ENCODE assay signal across 10 mouse cellular contexts in the genomic region with DNA sequence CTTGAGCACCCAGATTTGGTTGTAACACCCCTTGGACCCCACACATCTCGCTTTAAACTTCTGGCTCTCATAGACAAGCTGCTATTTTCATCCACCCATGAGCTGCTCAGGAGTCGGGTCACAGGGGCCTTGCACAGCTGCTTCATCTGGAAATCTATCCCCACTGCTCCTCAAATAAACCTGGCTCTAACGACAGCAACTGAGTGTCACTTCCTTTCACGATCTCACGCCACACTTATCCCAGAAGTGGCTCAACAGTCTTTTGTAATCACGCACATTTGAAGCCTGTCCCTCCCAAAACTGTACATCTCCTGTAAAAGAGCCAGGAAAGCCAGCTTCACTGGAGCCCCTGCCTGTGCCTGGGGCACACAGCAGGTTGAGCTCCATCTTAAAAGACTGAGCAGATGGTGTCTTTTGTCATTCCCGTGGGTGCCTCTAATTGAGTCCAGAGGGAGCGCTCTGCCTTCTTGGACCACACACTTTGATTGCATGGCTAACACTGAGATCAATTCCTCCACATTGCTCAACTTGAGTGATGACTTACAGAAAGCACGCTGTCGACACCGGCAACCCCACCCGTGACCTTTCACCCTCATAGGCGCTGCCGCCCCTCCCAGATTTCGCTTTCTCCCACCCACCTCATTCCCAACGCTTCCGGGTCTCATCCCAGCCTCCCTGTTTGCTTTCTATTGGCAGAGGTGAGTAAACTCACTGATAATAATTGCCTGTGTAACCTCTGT. TPM values are rescaled to one million over a fixed set of nuclear protein-coding genes. Genes with fewer than 3 reads are reported as not detected.
DNase-seq lines count a peak whose midpoint lies in the region; ATAC-seq and TF ChIP-seq lines count a peak whose summit lies in the region.
"Had no signal": no experiment of that assay in that cellular context is flagged by ENCODE, and none has a peak within 500 bp of the region (broad histone marks: within the 10 kb centered on the region; RNA-seq: fewer than 3 reads in every experiment).

No protein-coding gene starts in this region.

- peak overlapping the region; percentile 11; the same call in 1 of the 2 replicates for H3K27ac ChIP-seq in heart, embryonic 10.5 days
- H3K27ac ChIP-seq in heart, embryonic 11.5 days (ENCODE audit: low read depth, low read length), result no peak overlapping the region
- no peak overlapping the region for H3K27ac ChIP-seq in midbrain, embryonic 11.5 days (ENCODE audit: low read depth, low read length)
- no peak overlapping the region for H3K27ac ChIP-seq in midbrain, postnatal 0 days (ENCODE audit: low read depth, low read length)
- no peak overlapping the region for H3K27ac ChIP-seq in embryonic facial prominence, embryonic 11.5 days (replicated peaks; ENCODE audit: low read depth, low read length)

- no peak for TF ChIP-seq CTCF in midbrain, postnatal 0 days (IDR thresholded peaks at IDR 0.05)

- no peaks in the 10 kb centered on the region for H3K9me3 ChIP-seq in heart, embryonic 10.5 days
- no peaks in the 10 kb centered on the region for H3K9me3 ChIP-seq in heart, embryonic 11.5 days (replicated peaks; ENCODE audit: control insufficient read depth, low read length)
- no peaks in the 10 kb centered on the region for H3K9me3 ChIP-seq in midbrain, embryonic 11.5 days (ENCODE audit: control insufficient read depth, low read length)
- H3K9me3 ChIP-seq in midbrain, postnatal 0 days (ENCODE audit: low read length), result no peaks in the 10 kb centered on the region
- no peaks in the 10 kb centered on the region for H3K9me3 ChIP-seq in embryonic facial prominence, embryonic 11.5 days (replicated peaks; ENCODE audit: control insufficient read depth, low read length)

- H3K4me3 ChIP-seq in heart, embryonic 10.5 days, result no peak overlapping the region
- no peak overlapping the region for H3K4me3 ChIP-seq in heart, embryonic 11.5 days (ENCODE audit: low read depth, low read length)
- no peak overlapping the region for H3K4me3 ChIP-seq in midbrain, embryonic 11.5 days (ENCODE audit: low read depth, low read length)
- no peak overlapping the region for H3K4me3 ChIP-seq in midbrain, postnatal 0 days (ENCODE audit: low read depth, low read length)
- no peak overlapping the region for H3K4me3 ChIP-seq in embryonic facial prominence, embryonic 11.5 days (ENCODE audit: low read depth, low read length)

- 41% methylated on average over 17 of the region's 17 CpGs for WGBS in heart, embryonic 10.5 days
- 34% methylated on average over 17 of the region's 17 CpGs for WGBS in heart, embryonic 11.5 days (ENCODE audit: insufficient replicate concordance)
- 52% methylated on average over 17 of the region's 17 CpGs for WGBS in midbrain, embryonic 11.5 days
- WGBS in midbrain, postnatal 0 days, result 45% methylated on average over 17 of the region's 17 CpGs
- WGBS in embryonic facial prominence, embryonic 11.5 days, result 33% methylated on average over 17 of the region's 17 CpGs

- DNase-seq in heart, embryonic 10.5 days (ENCODE audit: low spot score), result no peak
- DNase-seq in midbrain, embryonic 11.5 days (ENCODE audit: low spot score, missing footprints), result peak; percentile 84
- DNase-seq in midbrain, postnatal 0 days (ENCODE audit: low spot score), result no peak
- DNase-seq in embryonic facial prominence, embryonic 11.5 days (ENCODE audit: low spot score), result peak; percentile 41
- peak; percentile 26 for DNase-seq in skeletal muscle tissue, adult 2 months (ENCODE audit: low read depth, low spot score)
- no peak for DNase-seq in adrenal gland, adult 18-20 months (ENCODE audit: low spot score in 2 of 2)
- no peak for DNase-seq in kidney, adult 9 months
- DNase-seq: adrenal gland, adult 8-10 months had no signal

- no peak for ATAC-seq in heart, embryonic 11.5 days (replicated peaks; ENCODE audit: insufficient number of reproducible peaks, low FRiP score, low TSS enrichment)
- peak; percentile 62; the same call in 1 of the 2 replicates for ATAC-seq in midbrain, embryonic 11.5 days (ENCODE audit: low FRiP score)
- ATAC-seq in midbrain, postnatal 0 days (ENCODE audit: low FRiP score), result no peak
- ATAC-seq in embryonic facial prominence, embryonic 11.5 days (replicated peaks; ENCODE audit: insufficient number of reproducible peaks, low FRiP score, low TSS enrichment, low read depth), result 0 out of 2 replicates have a peak, but pooled peaks have one; percentile 18

- H3K36me3 ChIP-seq in heart, embryonic 10.5 days, result no peaks in the 10 kb centered on the region
- H3K36me3 ChIP-seq in heart, embryonic 11.5 days (ENCODE audit: control insufficient read depth, insufficient read depth, low read length), result no peaks in the 10 kb centered on the region
- no peaks in the 10 kb centered on the region for H3K36me3 ChIP-seq in midbrain, embryonic 11.5 days (ENCODE audit: control insufficient read depth, insufficient read depth, low read length)
- no peaks in the 10 kb centered on the region for H3K36me3 ChIP-seq in midbrain, postnatal 0 days (ENCODE audit: insufficient read depth, low read length)
- H3K36me3 ChIP-seq in embryonic facial prominence, embryonic 11.5 days (replicated peaks; ENCODE audit: control insufficient read depth, insufficient read depth, low read depth, low read length), result no peaks in the 10 kb centered on the region

- H3K27me3 ChIP-seq in heart, embryonic 10.5 days (ENCODE audit: insufficient read depth, poor library complexity, severe bottlenecking), result peaks cover 11% of the 10 kb centered on the region; the same call in 1 of the 2 replicates
- H3K27me3 ChIP-seq in heart, embryonic 11.5 days (ENCODE audit: control insufficient read depth, insufficient read depth, low read length), result no peaks in the 10 kb centered on the region; the same call in 1 of the 2 replicates
- H3K27me3 ChIP-seq in midbrain, embryonic 11.5 days (ENCODE audit: control insufficient read depth, insufficient read depth, low read length), result no peaks in the 10 kb centered on the region
- no peaks in the 10 kb centered on the region for H3K27me3 ChIP-seq in midbrain, postnatal 0 days (ENCODE audit: insufficient read depth, low read length)
- H3K27me3 ChIP-seq in embryonic facial prominence, embryonic 11.5 days (ENCODE audit: control insufficient read depth, insufficient read depth, low read length), result no peaks in the 10 kb centered on the region

- no peak overlapping the region for H3K4me2 ChIP-seq in heart, embryonic 11.5 days
- H3K4me2 ChIP-seq in midbrain, embryonic 11.5 days, result no peak overlapping the region
- no peak overlapping the region for H3K4me2 ChIP-seq in midbrain, postnatal 0 days (ENCODE audit: low read depth, low read length, poor library complexity, severe bottlenecking)
- H3K4me2 ChIP-seq in embryonic facial prominence, embryonic 11.5 days (ENCODE audit: low read depth, low read length), result no peak overlapping the region

- H3K9ac ChIP-seq in heart, embryonic 11.5 days (ENCODE audit: low read depth, low read length), result no peak overlapping the region
- H3K9ac ChIP-seq in midbrain, embryonic 11.5 days (ENCODE audit: low read length), result no peak overlapping the region
- H3K9ac ChIP-seq in midbrain, postnatal 0 days (replicated peaks; ENCODE audit: low read length, poor library complexity, severe bottlenecking), result no peak overlapping the region
- H3K9ac ChIP-seq in embryonic facial prominence, embryonic 11.5 days (replicated peaks; ENCODE audit: low read length), result no peak overlapping the region

- H3K4me1 ChIP-seq in heart, embryonic 10.5 days, result peaks cover 49% of the 10 kb centered on the region
- H3K4me1 ChIP-seq in heart, embryonic 11.5 days (ENCODE audit: control insufficient read depth, insufficient read depth, low read length), result peaks cover 26% of the 10 kb centered on the region
- peaks cover 3% of the 10 kb centered on the region; the same call in 1 of the 2 replicates for H3K4me1 ChIP-seq in midbrain, embryonic 11.5 days (ENCODE audit: control insufficient read depth, insufficient read depth, low read length)
- no peaks in the 10 kb centered on the region for H3K4me1 ChIP-seq in midbrain, postnatal 0 days (ENCODE audit: insufficient read depth, low read length)
- peaks cover 2% of the 10 kb centered on the region; the same call in 1 of the 2 replicates for H3K4me1 ChIP-seq in embryonic facial prominence, embryonic 11.5 days (ENCODE audit: control insufficient read depth, insufficient read depth, low read length)

RNA-seq across cellular contexts. Expression of gene Bdkrb2, which starts 17.2 kb away (rescaled TPM):
- polyA plus RNA-seq in heart, embryonic 10.5 days (2016; fragmentation: Nextera tagmentation; extraction: Ambion mirVana), result 1.4 and 2.4 TPM in 2 replicates
- polyA plus RNA-seq in heart, embryonic 11.5 days (2014; fragmentation: Nextera tagmentation; extraction: Ambion mirVana), result 0.42 and 0.69 TPM in 2 replicates
- polyA plus RNA-seq in midbrain, embryonic 11.5 days (2014; fragmentation: Nextera tagmentation; extraction: Ambion mirVana), result 0.10 and 0.12 TPM in 2 replicates
- total RNA-seq in midbrain, postnatal 0 days (2014; rRNA removed), result 1.6 and 2.9 TPM in 2 replicates
- 0.64 and 0.97 TPM in 2 replicates for polyA plus RNA-seq in midbrain, postnatal 0 days (2015; fragmentation: Nextera tagmentation; extraction: Ambion mirVana)
- polyA plus RNA-seq in embryonic facial prominence, embryonic 11.5 days (2014; fragmentation: Nextera tagmentation; extraction: Ambion mirVana), result 0.17 and 0.21 TPM in 2 replicates
- total RNA-seq in adrenal gland, adult 18-20 months (2021), result 10 to 100 TPM; 11.7 to 14.9 TPM
- total RNA-seq: hematopoietic stem cell, adult 5-6 weeks had no signal

RNA-seq across cellular contexts. Expression of gene Bdkrb1, which starts 57.0 kb away (rescaled TPM):
- polyA plus RNA-seq in heart, embryonic 10.5 days (2016; fragmentation: Nextera tagmentation; extraction: Ambion mirVana), result 0.22 TPM in 1 of 2 replicates, not detected in the other
- not detected in 2 replicates for polyA plus RNA-seq in heart, embryonic 11.5 days (2014; fragmentation: Nextera tagmentation; extraction: Ambion mirVana)
- polyA plus RNA-seq in midbrain, embryonic 11.5 days (2014; fragmentation: Nextera tagmentation; extraction: Ambion mirVana), result 0.12 TPM in 1 of 2 replicates, not detected in the other
- total RNA-seq in midbrain, postnatal 0 days (2014; rRNA removed), result 0.22 and 0.24 TPM in 2 replicates
- polyA plus RNA-seq in midbrain, postnatal 0 days (2015; fragmentation: Nextera tagmentation; extraction: Ambion mirVana), result 0.19 and 0.25 TPM in 2 replicates
- 0.17 TPM in 1 of 2 replicates, not detected in the other for polyA plus RNA-seq in embryonic facial prominence, embryonic 11.5 days (2014; fragmentation: Nextera tagmentation; extraction: Ambion mirVana)
- total RNA-seq in adrenal gland, adult 18-20 months (2021), result under 1 TPM in 1 of 2 experiments, not detected in 1; 0.29 TPM
- total RNA-seq: adrenal gland, adult 8-10 months; hematopoietic stem cell, adult 5-6 weeks had no signal

Comparison
In these comparisons a context has a peak if more than half of its experiments do, and no peak if none do; other contexts are left out.
1. DNase-seq: peak in midbrain, embryonic 11.5 days (single experiment), embryonic facial prominence, embryonic 11.5 days (single experiment) and skeletal muscle tissue, adult 2 months (single experiment); none in heart, embryonic 10.5 days (single experiment), midbrain, postnatal 0 days (single experiment), adrenal gland, adult 18-20 months (0 of 2) and kidney, adult 9 months (single experiment).
2. ATAC-seq: peak in midbrain, embryonic 11.5 days (single experiment) and embryonic facial prominence, embryonic 11.5 days (single experiment); none in heart, embryonic 11.5 days (single experiment) and midbrain, postnatal 0 days (single experiment).